Mouse (Mus musculus) hindbrain, embryonic 12.5 days (tissue): ENCODE data around the gene Pagr1b. TPM values are rescaled to one million over a fixed set of nuclear protein-coding genes. Genes with fewer than 3 reads are reported as not detected.

ENCODE experiments used
- ATAC-seq: fragments of 200-750 bp; cut with Nextera tagmentation; 2 replicates; pipeline ENCODE4 v1.8.0; 2017; ENCODE audit warnings: moderate TSS enrichment; ENCODE audit not compliant: low FRiP score
- H3K27ac ChIP-seq: fragments of 300-500 bp; sonication (generic); 2 replicates; pipeline ENCODE4 v1.5.1; 2016; ENCODE audit warnings: mild to moderate bottlenecking
- H3K27me3 ChIP-seq: fragments of 300-500 bp; sonication (generic); 2 replicates; pipeline ENCODE4 v1.6.1; 2016; ENCODE audit warnings: mild to moderate bottlenecking
- H3K36me3 ChIP-seq: fragments of 300-500 bp; sonication (generic); 2 replicates; pipeline ENCODE4 v1.6.1; 2016; ENCODE audit warnings: mild to moderate bottlenecking
- H3K4me1 ChIP-seq: fragments of 300-500 bp; sonication (generic); 2 replicates; pipeline ENCODE4 v1.6.1; 2016
- H3K4me2 ChIP-seq: fragments of 300-500 bp; sonication (generic); replicated peaks from 2 replicates; pipeline ENCODE4 v1.6.1; 2016; ENCODE audit warnings: mild to moderate bottlenecking
- H3K4me3 ChIP-seq: fragments of 300-500 bp; sonication (generic); 2 replicates; pipeline ENCODE4 v1.5.1; 2016; ENCODE audit warnings: mild to moderate bottlenecking
- H3K9ac ChIP-seq: fragments of 300-500 bp; sonication (generic); 2 replicates; pipeline ENCODE4 v1.6.1; 2016; ENCODE audit warnings: mild to moderate bottlenecking, moderate library complexity
- H3K9me3 ChIP-seq: fragments of 300-500 bp; sonication (generic); replicated peaks from 2 replicates; pipeline ENCODE4 v1.6.1; 2016; ENCODE audit warnings: mild to moderate bottlenecking
- WGBS: fragments of 180-500 bp; shearing (Covaris S2); methylation state at CpG from one replicate; pipeline ENCODE4 v1.1.7; 2016; 5-methylcytosine and 5-hydroxymethylcytosine counted together
- polyA plus RNA-seq: library from polyadenylated mRNA; unstranded; fragments of >200 nt; fragmentation: Nextera tagmentation; extraction: Ambion mirVana; gene quantifications from 2 replicates; pipeline ENCODE4 v1.2.1, GENCODE M21; 2016

The Pagr1b gene
- polyA plus RNA-seq, 1 experiment from 2014 or later: 0.72 TPM

- Histone ChIP-seq H3K9me3 (no peaks in the 10 kb centered on the region), H3K27ac (no peak overlapping the region), H3K4me1 (0 out of 2 replicates have a peak, but pooled peaks cover 2% of the 10 kb centered on the region), H3K9ac (no peak overlapping the region), H3K27me3 (no peaks in the 10 kb centered on the region), H3K4me3 (no peak overlapping the region), H3K36me3 (peaks cover 30% of the 10 kb centered on the region), H3K4me2 (no peak overlapping the region)
- no peak for ATAC-seq
- WGBS: 86% methylated on average over 7 of the region's 7 CpGs
Measured at GRCm38 (mm10) chr7:126983113-126983512, 33.2 kb downstream of the Pagr1b start.

GRCm38 (mm10) chr7:126982054-126982453 is 34.2 kb downstream of the Pagr1b start:
- ATAC-seq: no peak
- no peaks in the 10 kb centered on the region for H3K27me3 ChIP-seq
- WGBS: 96% methylated on average over 4 of the region's 4 CpGs

DNA sequence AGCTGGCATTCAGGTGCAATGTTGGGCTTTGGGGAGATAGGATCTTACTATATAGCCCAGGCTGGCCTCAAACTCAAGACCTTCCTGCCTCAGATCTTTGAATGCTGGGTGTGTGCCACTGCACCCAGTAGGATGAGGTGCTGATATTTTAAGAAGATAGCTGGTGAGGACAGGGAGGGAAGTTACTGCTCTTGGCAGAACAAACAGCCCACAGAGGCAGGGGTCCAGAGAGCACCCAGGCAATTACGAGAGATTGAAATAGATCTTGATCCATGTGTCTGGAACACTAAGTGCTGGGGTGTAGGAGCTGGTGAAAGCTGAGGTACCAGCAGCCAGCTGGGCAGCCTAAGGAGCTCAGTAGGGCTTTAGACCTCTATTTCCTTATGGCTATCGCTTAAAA is 34.7 kb downstream of the Pagr1b start:
- no peak overlapping the region for H3K9ac ChIP-seq
- no peaks in the 10 kb centered on the region for H3K27me3 ChIP-seq
- H3K4me1 ChIP-seq: peaks cover 10% of the 10 kb centered on the region
- H3K9me3 ChIP-seq: no peaks in the 10 kb centered on the region
- no peak overlapping the region for H3K27ac ChIP-seq
- peaks cover 32% of the 10 kb centered on the region for H3K36me3 ChIP-seq
- H3K4me3 ChIP-seq: no peak overlapping the region
- WGBS: 96% methylated on average over 2 of the region's 2 CpGs
- no peak overlapping the region for H3K4me2 ChIP-seq
- ATAC-seq: no peak

More at GRCm38 (mm10) chr7:126982054-126982453, 34.2 kb downstream of the Pagr1b start:
- no peak overlapping the region for H3K9ac ChIP-seq
- H3K4me1 ChIP-seq: peaks cover 7% of the 10 kb centered on the region
- H3K36me3 ChIP-seq: peaks cover 32% of the 10 kb centered on the region
- no peaks in the 10 kb centered on the region for H3K9me3 ChIP-seq
- H3K4me3 ChIP-seq: no peak overlapping the region
- no peak overlapping the region for H3K4me2 ChIP-seq
- no peak overlapping the region for H3K27ac ChIP-seq

- ATAC-seq: no peak
- Histone ChIP-seq H3K27me3 (no peaks in the 10 kb centered on the region), H3K4me2 (no peak overlapping the region), H3K4me1 (peaks cover 14% of the 10 kb centered on the region), H3K27ac (no peak overlapping the region), H3K4me3 (no peak overlapping the region), H3K36me3 (peaks cover 32% of the 10 kb centered on the region), H3K9me3 (no peaks in the 10 kb centered on the region), H3K9ac (no peak overlapping the region)
- 92% methylated on average over 6 of the region's 6 CpGs for WGBS
Measured at GRCm38 (mm10) chr7:126978841-126979240, 37.4 kb downstream of the Pagr1b start.

- no peaks in the 10 kb centered on the region for H3K9me3 ChIP-seq
- WGBS: 26% methylated on average over 14 of the region's 14 CpGs
- H3K36me3 ChIP-seq: peaks cover 34% of the 10 kb centered on the region
- H3K4me3 ChIP-seq: peak overlapping the region; percentile 79
- no peaks in the 10 kb centered on the region for H3K27me3 ChIP-seq
- H3K27ac ChIP-seq: peak overlapping the region; percentile 96
- H3K9ac ChIP-seq: peak overlapping the region; percentile 92
- peaks cover 14% of the 10 kb centered on the region for H3K4me1 ChIP-seq
- ATAC-seq: 0 out of 2 replicates have a peak, but pooled peaks have one; percentile 9
- peak overlapping the region; percentile 89 for H3K4me2 ChIP-seq
Measured at GRCm38 (mm10) chr7:126976878-126977459, 39.3 kb downstream of the Pagr1b start.

GRCm38 (mm10) chr7:126975950-126976866 is 40.1 kb downstream of the Pagr1b start, which contains the start of gene Cdiptos:
Gene Cdiptos (minus strand): TSS chr7:126976098.
- Histone ChIP-seq H3K4me3 (peak within 1 kb of the TSS; percentile 79), H3K9me3 (no peaks in the 10 kb centered on the region), H3K36me3 (peaks cover 38% of the 10 kb centered on the region), H3K9ac (peak within 1 kb of the TSS; percentile 92), H3K4me2 (peak within 1 kb of the TSS; percentile 89), H3K27me3 (no peaks in the 10 kb centered on the region), H3K27ac (peak within 1 kb of the TSS; percentile 96), H3K4me1 (peaks cover 14% of the 10 kb centered on the region)
- under 1% methylated on average over 54 of the region's 55 CpGs for WGBS
- ATAC-seq: peak; percentile 94

GRCm38 (mm10) chr7:126975893-126975949 is 40.6 kb downstream of the Pagr1b start, which contains the start of gene Cdipt:
Gene Cdipt (plus strand): TSS chr7:126975914.
- Histone ChIP-seq H3K36me3 (peaks cover 39% of the 10 kb centered on the region), H3K4me1 (peaks cover 14% of the 10 kb centered on the region), H3K4me3 (peak within 1 kb of the TSS; percentile 79), H3K4me2 (peak within 1 kb of the TSS; percentile 89), H3K27me3 (no peaks in the 10 kb centered on the region), H3K9ac (peak within 1 kb of the TSS; percentile 92), H3K9me3 (no peaks in the 10 kb centered on the region), H3K27ac (peak within 1 kb of the TSS; percentile 96)
- no peak for ATAC-seq
- WGBS: 4% methylated on average over 1 of the region's 1 CpGs

DNA sequence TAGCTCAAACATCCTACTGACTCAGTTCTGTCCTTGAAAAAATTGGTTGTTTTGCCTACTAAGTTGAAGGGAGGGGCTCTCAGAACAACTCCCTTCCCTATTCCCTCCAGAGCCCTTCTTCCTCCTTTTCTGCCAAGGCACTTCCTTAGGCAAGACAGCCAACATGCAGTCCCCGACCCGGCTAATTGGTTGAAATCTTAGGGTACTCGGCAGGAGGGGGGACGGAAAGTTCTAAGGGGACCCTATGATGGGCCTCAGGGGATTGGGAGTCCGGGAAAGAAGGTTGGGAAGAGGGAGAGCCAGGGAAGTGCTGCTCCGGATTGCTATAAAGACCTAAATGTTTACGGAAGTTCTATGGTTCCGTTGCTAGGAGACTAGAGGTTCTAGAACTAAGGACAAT is 40.8 kb downstream of the Pagr1b start:
- Histone ChIP-seq H3K4me2 (peak overlapping the region; percentile 89), H3K9me3 (no peaks in the 10 kb centered on the region), H3K4me1 (peaks cover 14% of the 10 kb centered on the region), H3K27me3 (no peaks in the 10 kb centered on the region), H3K27ac (peak overlapping the region; percentile 96; the same call in 1 of the 2 replicates), H3K36me3 (peaks cover 39% of the 10 kb centered on the region), H3K9ac (peak overlapping the region; percentile 33; the same call in 1 of the 2 replicates), H3K4me3 (peak overlapping the region; percentile 79)
- no peak; the same call in 1 of the 2 replicates for ATAC-seq
- WGBS: 9% methylated on average over 8 of the region's 8 CpGs

- WGBS: 63% methylated on average over 6 of the region's 6 CpGs
- Histone ChIP-seq H3K9me3 (no peaks in the 10 kb centered on the region), H3K36me3 (peaks cover 50% of the 10 kb centered on the region), H3K27ac (no peak overlapping the region), H3K4me3 (no peak overlapping the region), H3K4me2 (no peak overlapping the region), H3K27me3 (peaks cover 16% of the 10 kb centered on the region), H3K4me1 (no peaks in the 10 kb centered on the region), H3K9ac (no peak overlapping the region)
- no peak for ATAC-seq
Measured at GRCm38 (mm10) chr7:126967361-126967760, 48.9 kb downstream of the Pagr1b start.

- no peaks in the 10 kb centered on the region for H3K4me1 ChIP-seq
- no peak for ATAC-seq
- H3K27me3 ChIP-seq: peaks cover 28% of the 10 kb centered on the region
- H3K4me2 ChIP-seq: no peak overlapping the region
- H3K9ac ChIP-seq: no peak overlapping the region
- H3K36me3 ChIP-seq: peaks cover 49% of the 10 kb centered on the region
- no peak overlapping the region for H3K4me3 ChIP-seq
- no peaks in the 10 kb centered on the region for H3K9me3 ChIP-seq
- no peak overlapping the region for H3K27ac ChIP-seq
- 76% methylated on average over 3 of the region's 3 CpGs for WGBS
Measured at GRCm38 (mm10) chr7:126965568-126965967, 50.7 kb downstream of the Pagr1b start.

DNA sequence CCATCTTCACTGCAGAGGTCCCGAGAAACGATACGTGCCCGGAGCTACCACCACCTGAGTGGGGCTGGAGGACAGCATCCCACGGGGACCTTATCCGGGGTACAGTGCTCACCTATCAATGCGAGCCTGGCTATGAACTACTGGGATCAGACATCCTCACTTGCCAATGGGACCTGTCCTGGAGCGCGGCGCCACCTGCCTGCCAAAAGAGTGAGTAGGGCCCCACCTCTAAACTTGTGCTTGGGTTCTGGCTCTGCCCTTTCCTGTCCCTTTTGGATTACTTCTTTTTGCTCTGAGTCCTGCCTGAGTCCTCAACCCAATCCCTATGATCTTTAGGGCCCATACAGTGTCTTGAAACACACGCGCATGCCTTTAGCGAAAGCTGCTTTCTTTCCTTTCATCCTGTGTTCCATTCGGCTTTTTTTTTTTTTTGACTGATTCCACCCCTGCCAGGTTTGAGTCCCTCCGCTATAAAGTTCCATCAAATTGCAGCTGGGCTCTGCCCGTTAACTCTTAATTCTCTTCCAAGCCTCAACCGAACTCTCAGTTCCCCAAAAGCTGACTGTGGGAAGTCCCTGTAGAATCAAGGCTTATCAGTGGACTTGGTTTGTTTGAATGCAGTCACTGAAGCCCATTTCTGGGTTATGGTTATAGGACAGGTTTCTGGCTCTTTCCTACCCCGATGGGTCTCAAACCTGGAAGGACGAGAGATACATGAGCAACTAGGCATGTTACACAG is 52.6 kb downstream of the Pagr1b start:
- H3K4me3 ChIP-seq: no peak overlapping the region
- ATAC-seq: no peak
- no peaks in the 10 kb centered on the region for H3K9me3 ChIP-seq
- H3K4me2 ChIP-seq: 0 out of 2 replicates have a peak overlapping the region, but pooled peaks have one; percentile 15
- H3K4me1 ChIP-seq: no peaks in the 10 kb centered on the region
- H3K27ac ChIP-seq: no peak overlapping the region
- H3K27me3 ChIP-seq: peaks cover 28% of the 10 kb centered on the region
- peaks cover 53% of the 10 kb centered on the region for H3K36me3 ChIP-seq
- no peak overlapping the region for H3K9ac ChIP-seq
- 26% methylated on average over 19 of the region's 19 CpGs for WGBS

- no peak for ATAC-seq
- H3K4me1 ChIP-seq: no peaks in the 10 kb centered on the region
- peaks cover 28% of the 10 kb centered on the region for H3K27me3 ChIP-seq
- 91% methylated on average over 4 of the region's 4 CpGs for WGBS
- H3K27ac ChIP-seq: no peak overlapping the region
- H3K4me3 ChIP-seq: no peak overlapping the region
- H3K4me2 ChIP-seq: no peak overlapping the region
- no peak overlapping the region for H3K9ac ChIP-seq
- no peaks in the 10 kb centered on the region for H3K9me3 ChIP-seq
- H3K36me3 ChIP-seq: peaks cover 44% of the 10 kb centered on the region
Measured at GRCm38 (mm10) chr7:126961965-126962364, 54.3 kb downstream of the Pagr1b start.
